ENCODE assay signal across 26 mouse cellular contexts in genomic region chr4:5059290-5059955, GRCm38 (mm10).
DNase-seq lines count a peak whose midpoint lies in the region; ATAC-seq lines count a peak whose summit lies in the region.
"Had no signal": no experiment of that assay in that cellular context is flagged by ENCODE, and none has a peak within 500 bp of the region (broad histone marks: within the 10 kb centered on the region; RNA-seq: fewer than 3 reads in every experiment).

No protein-coding gene starts in this region.

- no peaks in the 10 kb centered on the region for H3K36me3 ChIP-seq in forebrain, embryonic 12.5 days (replicated peaks)
- H3K36me3 ChIP-seq in forebrain, embryonic 10.5 days (replicated peaks) = no peaks in the 10 kb centered on the region
- no peaks in the 10 kb centered on the region for H3K36me3 ChIP-seq in hindbrain, embryonic 11.5 days (ENCODE audit: control insufficient read depth, insufficient read depth, low read length)
- H3K36me3 ChIP-seq: embryonic facial prominence, embryonic 12.5 days; G1E had no signal

- WGBS in forebrain, embryonic 12.5 days = 24% methylated on average over 2 of the region's 2 CpGs
- 55% methylated on average over 2 of the region's 2 CpGs for WGBS in forebrain, embryonic 10.5 days
- WGBS in hindbrain, embryonic 11.5 days = 47% methylated on average over 2 of the region's 2 CpGs

- no peak overlapping the region for H3K4me3 ChIP-seq in forebrain, embryonic 12.5 days (replicated peaks)
- no peak overlapping the region for H3K4me3 ChIP-seq in forebrain, embryonic 10.5 days
- H3K4me3 ChIP-seq in hindbrain, embryonic 11.5 days (ENCODE audit: low read depth, low read length) = no peak overlapping the region
- H3K4me3 ChIP-seq: embryonic facial prominence, embryonic 12.5 days; erythroblast, embryonic 14.5 days; gastrocnemius, adult 2 months; left cerebral cortex, adult 2 months; megakaryocyte, embryonic 14.5 days had no signal

- no peak overlapping the region for H3K9ac ChIP-seq in forebrain, embryonic 12.5 days
- no peak overlapping the region for H3K9ac ChIP-seq in hindbrain, embryonic 11.5 days (ENCODE audit: low read depth, low read length)
- H3K9ac ChIP-seq: embryonic facial prominence, embryonic 12.5 days; liver, embryonic 14.5 days; lung, embryonic 14.5 days had no signal

- H3K4me2 ChIP-seq in forebrain, embryonic 12.5 days = no peak overlapping the region
- no peak overlapping the region for H3K4me2 ChIP-seq in hindbrain, embryonic 11.5 days (replicated peaks; ENCODE audit: low read depth, low read length)
- H3K4me2 ChIP-seq: embryonic facial prominence, embryonic 12.5 days; lung, embryonic 14.5 days had no signal

- H3K27me3 ChIP-seq in forebrain, embryonic 12.5 days = no peaks in the 10 kb centered on the region
- no peaks in the 10 kb centered on the region for H3K27me3 ChIP-seq in forebrain, embryonic 10.5 days (ENCODE audit: poor library complexity, severe bottlenecking)
- H3K27me3 ChIP-seq in hindbrain, embryonic 11.5 days (ENCODE audit: control insufficient read depth, insufficient read depth, low read length) = no peaks in the 10 kb centered on the region
- H3K27me3 ChIP-seq: CH12.LX; embryonic facial prominence, embryonic 12.5 days; megakaryocyte, embryonic 14.5 days had no signal

- peak; percentile 23; the same call in 1 of the 2 replicates for ATAC-seq in forebrain, embryonic 12.5 days (ENCODE audit: low FRiP score)
- peak; percentile 47; the same call in 1 of the 2 replicates for ATAC-seq in hindbrain, embryonic 11.5 days (ENCODE audit: low FRiP score)

- no peaks in the 10 kb centered on the region for H3K9me3 ChIP-seq in forebrain, embryonic 12.5 days
- no peaks in the 10 kb centered on the region for H3K9me3 ChIP-seq in forebrain, embryonic 10.5 days
- H3K9me3 ChIP-seq in hindbrain, embryonic 11.5 days (ENCODE audit: control insufficient read depth, low read length) = no peaks in the 10 kb centered on the region
- H3K9me3 ChIP-seq: embryonic facial prominence, embryonic 12.5 days; G1E had no signal

- H3K27ac ChIP-seq in forebrain, embryonic 12.5 days = no peak overlapping the region
- H3K27ac ChIP-seq in forebrain, embryonic 10.5 days = no peak overlapping the region
- H3K27ac ChIP-seq in hindbrain, embryonic 11.5 days (ENCODE audit: low read depth, low read length) = no peak overlapping the region
- H3K27ac ChIP-seq: embryonic facial prominence, embryonic 12.5 days; gastrocnemius, adult 2 months; left cerebral cortex, adult 2 months; liver, embryonic 14.5 days had no signal

- DNase-seq in forebrain, embryonic 10.5 days (ENCODE audit: extremely low spot score, low spot score) = no peak
- peak; percentile 3 for DNase-seq in CD4-positive helper T cell, adult 2 months (ENCODE audit: low read depth, low spot score)
- DNase-seq in brain, adult 2 months (ENCODE audit: low read depth, low spot score) = peak; percentile 17
- peak; percentile 5 for DNase-seq in hindbrain, embryonic 11.5 days (ENCODE audit: low spot score)
- DNase-seq in adrenal gland, adult 2 months = no peak
- no peak for DNase-seq in thymus, adult 18-20 months
- no peak for DNase-seq in liver
- DNase-seq: adrenal gland, postnatal 14 days; cerebellum, adult 11 months; cerebellum, adult 9-11 months; gastrocnemius, adult 2 months; heart, postnatal 4 days; kidney, adult 8-10 months; kidney, postnatal 10 days; lung, embryonic 14.5 days; right cerebral cortex, postnatal 14 days; spleen, adult 18-20 months; thymus, postnatal 4 days had no signal

- H3K4me1 ChIP-seq in forebrain, embryonic 12.5 days = no peaks in the 10 kb centered on the region
- 0 out of 2 replicates have a peak, but pooled peaks cover 6% of the 10 kb centered on the region for H3K4me1 ChIP-seq in forebrain, embryonic 10.5 days
- H3K4me1 ChIP-seq in hindbrain, embryonic 11.5 days (replicated peaks; ENCODE audit: control insufficient read depth, insufficient read depth, low read length) = no peaks in the 10 kb centered on the region
- H3K4me1 ChIP-seq: embryonic facial prominence, embryonic 12.5 days; megakaryocyte, embryonic 14.5 days had no signal

Comparison
In these comparisons a context has a peak if more than half of its experiments do, and no peak if none do; other contexts are left out.
1. DNase-seq: peak in CD4-positive helper T cell, adult 2 months (single experiment), brain, adult 2 months (single experiment) and hindbrain, embryonic 11.5 days (single experiment); none in forebrain, embryonic 10.5 days (single experiment), adrenal gland, adult 2 months (single experiment), thymus, adult 18-20 months (0 of 2) and liver (single experiment).